Mouse (Mus musculus) intestine, postnatal 0 days (tissue): ENCODE measurements around the gene Myh7. TPM values are rescaled to one million over a fixed set of nuclear protein-coding genes. Genes with fewer than 3 reads are reported as not detected.

Source experiments
- ATAC-seq: fragments of 200-750 bp; cut with Nextera tagmentation; 2 replicates; pipeline ENCODE4 v1.8.0; 2017; ENCODE audit warnings: mild to moderate bottlenecking, moderate TSS enrichment, moderate library complexity
- H3K27ac ChIP-seq: fragments of 300-500 bp; sonication (generic); 2 replicates; pipeline ENCODE4 v1.5.1; 2014; ENCODE audit warnings: mild to moderate bottlenecking, low read depth, low read length, moderate library complexity
- H3K27me3 ChIP-seq: fragments of 300-500 bp; sonication (generic); replicated peaks from 2 replicates; pipeline ENCODE4 v1.6.1; 2014; ENCODE audit warnings: low read length, mixed read lengths; ENCODE audit not compliant: control insufficient read depth, insufficient read depth
- H3K36me3 ChIP-seq: fragments of 300-500 bp; sonication (generic); 2 replicates; pipeline ENCODE4 v1.6.1; 2014; ENCODE audit warnings: mild to moderate bottlenecking, moderate library complexity; ENCODE audit not compliant: control insufficient read depth, insufficient read depth
- H3K4me1 ChIP-seq: fragments of 300-500 bp; sonication (generic); replicated peaks from 2 replicates; pipeline ENCODE4 v1.6.1; 2014; ENCODE audit warnings: antibody characterized with exemption, low read length, mixed read lengths; ENCODE audit not compliant: control insufficient read depth, insufficient read depth
- H3K4me2 ChIP-seq: fragments of 300-500 bp; sonication (generic); replicated peaks from 2 replicates; pipeline ENCODE4 v1.6.1; 2014; ENCODE audit warnings: low read depth, mild to moderate bottlenecking, moderate library complexity
- H3K4me3 ChIP-seq: fragments of 300-500 bp; sonication (generic); 2 replicates; pipeline ENCODE4 v1.5.1; 2014; ENCODE audit warnings: low read depth, low read length
- H3K9ac ChIP-seq: fragments of 300-500 bp; sonication (generic); 2 replicates; pipeline ENCODE4 v1.6.1; 2014; ENCODE audit warnings: mild to moderate bottlenecking, low read depth, low read length
- H3K9me3 ChIP-seq: fragments of 300-500 bp; sonication (generic); 2 replicates; pipeline ENCODE4 v1.6.1; 2016; ENCODE audit warnings: mixed run types; ENCODE audit not compliant: control insufficient read depth
- CTCF ChIP-seq: sonication (generic); IDR thresholded peaks from 2 replicates; pipeline ENCODE4 v1.5.1; 2016; ENCODE audit warnings: low read depth, mild to moderate bottlenecking, control low read depth, antibody characterized with exemption, moderate library complexity
- WGBS: fragments of 180-500 bp; shearing (Covaris S2); extraction: QIAGEN DNeasy Blood & Tissue Kit; methylation state at CpG from one replicate; pipeline ENCODE4 v1.1.7; 2014; 5-methylcytosine and 5-hydroxymethylcytosine counted together
- polyA plus RNA-seq: library from polyadenylated mRNA; unstranded; fragments of >200 nt; fragmentation: Nextera tagmentation; extraction: Ambion mirVana; gene quantifications from 2 replicates; pipeline ENCODE4 v1.2.1, GENCODE M21; 2015

Gene Myh7
- polyA plus RNA-seq, 1 experiment from 2014 or later, result 3.9 TPM

- H3K4me3 ChIP-seq, result no peak overlapping the region
- H3K4me1 ChIP-seq, result no peaks in the 10 kb centered on the region
- no peaks in the 10 kb centered on the region for H3K9me3 ChIP-seq
- H3K9ac ChIP-seq, result no peak overlapping the region
- no peak for TF ChIP-seq CTCF
- no peaks in the 10 kb centered on the region for H3K36me3 ChIP-seq
- H3K4me2 ChIP-seq, result no peak overlapping the region
- WGBS, result 82% methylated on average over 3 of the region's 3 CpGs
- ATAC-seq, result no peak
- H3K27me3 ChIP-seq, result no peaks in the 10 kb centered on the region
- H3K27ac ChIP-seq, result no peak overlapping the region
These were observed 35.2 kb downstream of the Myh7 start for GRCm38 (mm10) chr14:54959197-54959596.

- 80% methylated on average over 4 of the region's 4 CpGs for WGBS
- Histone ChIP-seq H3K36me3 (no peaks in the 10 kb centered on the region), H3K27ac (no peak overlapping the region), H3K9ac (no peak overlapping the region), H3K9me3 (no peaks in the 10 kb centered on the region), H3K4me3 (no peak overlapping the region), H3K4me1 (no peaks in the 10 kb centered on the region), H3K4me2 (no peak overlapping the region), H3K27me3 (no peaks in the 10 kb centered on the region)
- TF ChIP-seq CTCF, result no peak
- no peak for ATAC-seq
These were observed 35.9 kb downstream of the Myh7 start for GRCm38 (mm10) chr14:54958503-54958902.

- no peak overlapping the region for H3K27ac ChIP-seq
- no peak overlapping the region for H3K4me3 ChIP-seq
- ATAC-seq, result no peak
- no peak for TF ChIP-seq CTCF
- no peaks in the 10 kb centered on the region for H3K4me1 ChIP-seq
- 77% methylated on average over 9 of the region's 9 CpGs for whole genome bisulfite sequencing
- H3K9me3 ChIP-seq, result no peaks in the 10 kb centered on the region
- no peaks in the 10 kb centered on the region for H3K27me3 ChIP-seq
- no peaks in the 10 kb centered on the region for H3K36me3 ChIP-seq
- no peak overlapping the region for H3K9ac ChIP-seq
- H3K4me2 ChIP-seq, result no peak overlapping the region
These were observed 37.9 kb downstream of the Myh7 start for GRCm38 (mm10) chr14:54956533-54956932.

GRCm38 (mm10) chr14:54955481-54955880 is 38.9 kb downstream of the Myh7 start:
- no peaks in the 10 kb centered on the region for H3K4me1 ChIP-seq
- TF ChIP-seq CTCF, result no peak
- H3K27me3 ChIP-seq, result no peaks in the 10 kb centered on the region
- no peak overlapping the region for H3K4me2 ChIP-seq
- H3K9me3 ChIP-seq, result no peaks in the 10 kb centered on the region
- no peak overlapping the region for H3K27ac ChIP-seq
- H3K9ac ChIP-seq, result no peak overlapping the region
- WGBS, result 86% methylated on average over 3 of the region's 3 CpGs
- no peak overlapping the region for H3K4me3 ChIP-seq
- no peaks in the 10 kb centered on the region for H3K36me3 ChIP-seq
- ATAC-seq, result no peak

DNA sequence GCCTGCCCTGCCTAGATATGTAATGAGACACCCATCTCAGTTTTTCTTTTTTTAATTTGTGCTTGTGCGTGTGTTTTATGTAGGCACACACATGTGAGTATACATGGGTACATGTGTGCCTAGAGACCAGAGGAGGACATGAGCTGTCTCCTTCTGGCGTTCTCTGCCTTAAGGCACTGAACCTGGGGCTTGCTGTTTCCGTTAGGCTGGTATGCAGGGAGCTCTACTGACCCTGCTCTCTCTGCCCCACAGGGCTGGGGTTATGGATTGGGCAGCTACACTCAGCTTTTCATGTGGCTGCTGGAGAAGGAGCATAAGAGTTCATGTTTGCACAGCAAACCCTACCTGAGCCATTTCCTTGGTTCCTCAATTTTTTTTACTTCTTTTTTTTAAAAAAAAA is 40.0 kb downstream of the Myh7 start:
- 78% methylated on average over 3 of the region's 3 CpGs for WGBS
- no peaks in the 10 kb centered on the region for H3K4me1 ChIP-seq

DNA sequence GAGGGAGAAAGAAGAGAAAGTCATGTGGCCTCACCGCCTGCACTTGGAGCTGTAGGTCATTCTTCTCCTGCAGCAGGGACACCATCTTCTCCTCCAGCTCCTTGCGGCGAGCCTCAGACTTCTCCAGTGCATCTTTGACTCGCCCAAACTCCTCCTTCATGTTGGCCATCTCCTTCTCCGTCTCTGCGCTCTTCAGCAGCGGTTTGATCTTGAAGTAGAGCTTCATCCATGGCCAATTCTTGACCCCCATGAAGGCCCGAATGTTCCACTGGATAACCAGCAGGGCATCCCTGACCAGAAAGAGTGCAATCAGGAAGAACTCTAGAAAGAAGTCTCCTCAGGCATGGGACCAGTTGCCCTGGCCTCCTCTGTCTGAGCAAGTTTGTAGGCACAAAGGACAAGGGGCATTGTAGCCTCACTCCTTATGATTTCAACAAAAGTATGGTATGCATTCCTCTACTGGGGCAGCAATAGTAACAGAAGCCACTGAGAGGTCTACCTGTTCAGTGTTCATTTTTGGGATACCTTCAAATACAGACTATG is 40.7 kb downstream of the Myh7 start:
- TF ChIP-seq CTCF, result no peak

More for the DNA sequence above, 40.0 kb downstream of the Myh7 start:
- no peak overlapping the region for H3K27ac ChIP-seq
- H3K9me3 ChIP-seq, result no peaks in the 10 kb centered on the region
- H3K4me2 ChIP-seq, result no peak overlapping the region
- no peaks in the 10 kb centered on the region for H3K36me3 ChIP-seq
- ATAC-seq, result no peak
- TF ChIP-seq CTCF, result no peak
- H3K4me3 ChIP-seq, result no peak overlapping the region
- no peaks in the 10 kb centered on the region for H3K27me3 ChIP-seq
- H3K9ac ChIP-seq, result no peak overlapping the region

DNA sequence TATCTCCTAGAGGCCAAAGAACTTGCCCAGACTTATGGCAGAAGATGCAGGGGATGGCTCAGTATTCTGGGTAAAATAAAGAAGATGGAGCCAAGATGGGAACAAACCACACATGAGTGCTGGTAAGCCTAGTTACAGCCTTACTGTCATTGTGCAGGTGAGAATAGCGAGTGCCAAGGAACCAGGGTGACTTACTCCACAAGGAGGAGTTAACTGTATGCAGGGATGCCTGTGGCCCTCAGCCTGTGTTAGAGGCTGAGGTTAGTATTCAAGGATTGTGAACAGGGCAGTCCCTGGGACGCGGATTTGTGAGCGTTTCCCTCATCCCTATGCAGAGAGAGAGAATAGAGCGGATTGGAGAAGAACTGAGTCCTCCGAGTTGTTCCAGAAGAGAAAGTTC is 42.8 kb downstream of the Myh7 start:
- no peaks in the 10 kb centered on the region for H3K4me1 ChIP-seq
- H3K4me3 ChIP-seq, result no peak overlapping the region
- H3K9me3 ChIP-seq, result no peaks in the 10 kb centered on the region
- H3K9ac ChIP-seq, result no peak overlapping the region
- no peak overlapping the region for H3K4me2 ChIP-seq
- H3K36me3 ChIP-seq, result no peaks in the 10 kb centered on the region
- no peaks in the 10 kb centered on the region for H3K27me3 ChIP-seq
- ATAC-seq, result no peak
- 85% methylated on average over 6 of the region's 6 CpGs for WGBS
- H3K27ac ChIP-seq, result no peak overlapping the region
- no peak for TF ChIP-seq CTCF

More for the DNA sequence above, 40.7 kb downstream of the Myh7 start:
- Histone ChIP-seq H3K36me3 (no peaks in the 10 kb centered on the region), H3K9ac (no peak overlapping the region), H3K4me3 (no peak overlapping the region), H3K27me3 (no peaks in the 10 kb centered on the region), H3K4me2 (no peak overlapping the region), H3K4me1 (no peaks in the 10 kb centered on the region), H3K9me3 (no peaks in the 10 kb centered on the region), H3K27ac (no peak overlapping the region)
- WGBS, result 88% methylated on average over 8 of the region's 8 CpGs
- ATAC-seq, result no peak
